Mouse (Mus musculus) kidney, adult 2 months (tissue): Measurements from ENCODE around the gene Zbtb8b.

ENCODE experiments used
- CTCF ChIP-seq: fragments of 200-500 bp; conservative IDR thresholded peaks from 2 replicates; pipeline ENCODE4 v1.5.1; 2011; ENCODE audit warnings: low read depth, mild to moderate bottlenecking, control low read depth, low read length, moderate library complexity, mixed read lengths; ENCODE audit not compliant: insufficient read depth, insufficient read length
- POLR2A ChIP-seq: fragments of 200-500 bp; IDR thresholded peaks from one replicate; pipeline ENCODE4 v1.6.1; 2011; ENCODE audit warnings: low read depth, low read length, control low read depth

DNA sequence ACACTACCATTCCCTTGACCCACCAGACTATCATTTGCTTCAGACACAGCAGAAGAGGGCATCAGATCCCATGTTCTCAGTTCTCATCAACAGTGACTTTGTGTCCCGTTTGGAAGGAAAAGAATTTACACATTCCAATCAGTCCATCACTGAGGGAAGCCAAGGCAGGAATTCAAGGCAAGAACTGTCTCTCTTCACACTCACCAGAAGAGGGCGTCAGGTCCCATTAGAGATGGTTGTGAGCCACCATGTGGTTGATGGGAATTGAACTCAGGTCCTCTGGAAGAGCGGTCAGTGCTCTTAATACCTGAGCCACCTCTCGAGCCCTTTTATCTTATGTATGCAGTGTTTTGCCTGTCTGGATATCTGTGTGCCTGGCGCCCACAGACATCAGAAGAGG is 22.3 kb downstream of the Zbtb8b start:
- TF ChIP-seq POLR2A (no peak), CTCF (no peak)
